Mouse (Mus musculus): ENCODE results near the gene Narfl. TPM values are rescaled to one million over a fixed set of nuclear protein-coding genes. Genes with fewer than 3 reads are reported as not detected.

The Narfl gene
- polyA plus RNA-seq, 1 experiment = 40.5 TPM

- Histone ChIP-seq H3K4me3 (ENCODE audit: insufficient read depth, low read depth, low read length) (no peak overlapping the region), H3K4me1 (ENCODE audit: control insufficient read depth, insufficient read depth, insufficient read length, low read length) (no peaks in the 10 kb centered on the region), H3K27ac (replicated peaks; ENCODE audit: low read depth, low read length) (no peak overlapping the region)
Measured at GRCm38 (mm10) chr17:25755086-25755485, 18.5 kb upstream of the Narfl start.

- Histone ChIP-seq H3K4me1 (ENCODE audit: control insufficient read depth, insufficient read depth, insufficient read length, low read length) (no peaks in the 10 kb centered on the region), H3K4me3 (ENCODE audit: insufficient read depth, low read depth, low read length) (no peak overlapping the region), H3K27ac (replicated peaks; ENCODE audit: low read depth, low read length) (no peak overlapping the region)
Measured at GRCm38 (mm10) chr17:25755627-25756377, 17.8 kb upstream of the Narfl start.

- no peak overlapping the region for H3K27ac ChIP-seq (replicated peaks; ENCODE audit: low read depth, low read length)
- no peaks in the 10 kb centered on the region for H3K4me1 ChIP-seq (ENCODE audit: control insufficient read depth, insufficient read depth, insufficient read length, low read length)
- H3K4me3 ChIP-seq (ENCODE audit: insufficient read depth, low read depth, low read length) = no peak overlapping the region
Measured at GRCm38 (mm10) chr17:25756378-25757242, 17.0 kb upstream of the Narfl start.

GRCm38 (mm10) chr17:25757691-25758090 is 15.9 kb upstream of the Narfl start:
- Histone ChIP-seq H3K4me1 (ENCODE audit: control insufficient read depth, insufficient read depth, insufficient read length, low read length) (no peaks in the 10 kb centered on the region), H3K27ac (replicated peaks; ENCODE audit: low read depth, low read length) (no peak overlapping the region), H3K4me3 (ENCODE audit: insufficient read depth, low read depth, low read length) (no peak overlapping the region)

DNA sequence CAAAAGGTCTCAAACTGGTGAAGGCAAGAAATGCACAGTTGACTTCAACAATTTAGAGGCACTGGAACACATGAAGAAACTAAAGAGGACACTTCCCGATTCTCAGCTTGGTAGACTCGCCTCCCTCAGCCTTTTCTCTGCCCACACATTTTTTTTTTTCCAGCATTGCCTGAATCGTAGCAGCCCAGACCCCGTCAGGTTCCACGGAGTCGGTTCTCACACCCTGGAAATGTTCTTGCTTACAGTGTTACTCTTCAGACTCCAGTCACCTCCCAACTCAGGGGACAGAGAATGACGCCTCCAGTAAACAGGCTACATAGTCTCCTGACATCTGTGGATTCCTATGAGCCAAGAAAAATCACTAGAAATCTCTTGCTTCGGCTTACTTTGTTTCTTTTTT is 13.4 kb upstream of the Narfl start:
- no peak overlapping the region for H3K27ac ChIP-seq (replicated peaks; ENCODE audit: low read depth, low read length)
- no peaks in the 10 kb centered on the region for H3K4me1 ChIP-seq (ENCODE audit: control insufficient read depth, insufficient read depth, insufficient read length, low read length)
- H3K4me3 ChIP-seq (ENCODE audit: insufficient read depth, low read depth, low read length) = no peak overlapping the region

GRCm38 (mm10) chr17:25761561-25761970 is 12.0 kb upstream of the Narfl start:
- H3K27ac ChIP-seq (replicated peaks; ENCODE audit: low read depth, low read length) = no peak overlapping the region
- H3K4me3 ChIP-seq (ENCODE audit: insufficient read depth, low read depth, low read length) = no peak overlapping the region
- H3K4me1 ChIP-seq (ENCODE audit: control insufficient read depth, insufficient read depth, insufficient read length, low read length) = no peaks in the 10 kb centered on the region

DNA sequence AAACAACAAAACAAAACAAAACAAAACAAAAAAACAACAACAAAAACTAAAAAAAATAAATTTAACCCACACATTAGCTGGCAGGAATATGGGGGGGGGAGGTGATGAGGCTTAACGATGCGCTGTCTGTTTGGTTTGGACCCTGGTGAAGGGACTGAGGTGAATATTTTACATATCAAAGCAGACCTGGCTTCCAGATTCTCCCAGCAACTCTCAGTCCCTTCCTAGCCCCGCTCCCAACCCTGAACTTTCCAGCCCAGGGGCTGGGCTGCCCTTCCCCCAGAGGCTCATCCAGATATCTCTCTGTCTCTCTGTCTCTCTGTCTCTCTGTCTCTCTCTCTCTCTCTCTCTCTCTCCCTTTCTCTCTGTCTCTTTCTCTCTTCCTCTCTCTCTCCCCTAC is 11.0 kb upstream of the Narfl start:
- no peak overlapping the region for H3K4me3 ChIP-seq (ENCODE audit: insufficient read depth, low read depth, low read length)
- no peaks in the 10 kb centered on the region for H3K4me1 ChIP-seq (ENCODE audit: control insufficient read depth, insufficient read depth, insufficient read length, low read length)
- H3K27ac ChIP-seq (replicated peaks; ENCODE audit: low read depth, low read length) = no peak overlapping the region

DNA sequence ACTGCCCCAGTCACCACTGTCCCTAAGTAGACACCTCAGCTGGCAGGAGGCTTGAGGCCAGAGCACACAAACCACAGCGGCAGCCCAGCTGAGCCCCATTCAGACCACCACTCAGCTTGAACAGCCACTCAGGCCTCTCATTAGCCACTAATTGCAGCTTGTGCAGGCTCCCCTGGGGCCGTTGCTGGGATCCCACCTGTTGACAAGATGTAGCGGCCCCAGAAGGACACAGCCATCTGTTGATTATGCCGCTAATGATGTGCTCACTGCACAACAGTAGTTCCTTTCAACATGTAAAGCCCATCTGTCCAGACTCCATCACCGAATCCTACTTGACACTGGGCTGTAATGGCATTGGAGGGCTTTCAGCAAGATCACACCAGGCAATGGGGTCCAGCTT is 7.7 kb upstream of the Narfl start:
- no peaks in the 10 kb centered on the region for H3K4me1 ChIP-seq (ENCODE audit: control insufficient read depth, insufficient read depth, insufficient read length, low read length)
- no peak overlapping the region for H3K4me3 ChIP-seq (ENCODE audit: insufficient read depth, low read depth, low read length)
- no peak overlapping the region for H3K27ac ChIP-seq (replicated peaks; ENCODE audit: low read depth, low read length)

GRCm38 (mm10) chr17:25769331-25769730 is 4.2 kb upstream of the Narfl start:
- Histone ChIP-seq H3K4me3 (ENCODE audit: insufficient read depth, low read depth, low read length) (no peak overlapping the region), H3K4me1 (ENCODE audit: control insufficient read depth, insufficient read depth, insufficient read length, low read length) (no peaks in the 10 kb centered on the region), H3K27ac (replicated peaks; ENCODE audit: low read depth, low read length) (no peak overlapping the region)

GRCm38 (mm10) chr17:25775318-25776062 is 1.9 kb downstream of the Narfl start:
- Histone ChIP-seq H3K4me1 (ENCODE audit: control insufficient read depth, insufficient read depth, insufficient read length, low read length) (no peaks in the 10 kb centered on the region), H3K4me3 (ENCODE audit: insufficient read depth, low read depth, low read length) (no peak overlapping the region), H3K27ac (replicated peaks; ENCODE audit: low read depth, low read length) (no peak overlapping the region)

DNA sequence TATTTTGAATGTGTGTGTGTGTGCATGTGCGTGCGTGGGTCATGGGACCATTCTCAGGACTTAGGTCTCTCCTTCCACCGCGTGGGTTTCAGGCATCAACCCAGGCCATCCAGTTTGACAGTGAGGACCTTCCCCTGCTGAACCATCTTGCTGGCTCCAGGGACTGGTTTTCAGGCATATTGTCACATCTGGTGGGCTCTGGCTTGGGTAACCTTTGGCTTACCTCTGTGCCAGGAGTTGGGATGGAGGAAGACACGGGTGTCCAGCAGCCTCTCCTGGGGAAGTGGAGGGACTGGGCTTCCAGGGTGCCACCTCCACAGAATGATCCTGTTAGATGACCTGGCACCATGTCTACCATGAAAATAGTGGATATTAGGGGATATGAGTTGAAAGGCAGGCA is 4.4 kb downstream of the Narfl start:
- Histone ChIP-seq H3K4me1 (ENCODE audit: control insufficient read depth, insufficient read depth, insufficient read length, low read length) (no peaks in the 10 kb centered on the region), H3K27ac (replicated peaks; ENCODE audit: low read depth, low read length) (no peak overlapping the region), H3K4me3 (ENCODE audit: insufficient read depth, low read depth, low read length) (no peak overlapping the region)

DNA sequence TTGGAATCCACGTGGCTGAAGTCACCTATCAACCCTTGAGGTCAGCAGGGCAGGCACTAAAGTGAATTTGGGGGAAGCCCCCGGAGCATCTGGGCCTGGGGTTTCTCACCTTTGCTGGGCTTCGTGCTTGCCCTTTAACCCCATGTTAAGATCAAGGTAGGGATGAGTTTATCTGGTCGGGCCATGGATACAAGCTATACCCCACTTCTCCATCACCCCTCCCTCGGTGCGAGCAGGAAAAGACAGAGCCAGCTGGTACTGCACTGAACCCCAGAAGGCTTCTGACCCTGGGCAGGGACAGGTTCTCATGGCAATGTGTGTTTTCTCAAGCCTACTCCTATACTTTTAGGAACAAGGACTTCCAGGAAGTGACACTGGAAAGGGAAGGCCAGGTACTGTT is 7.8 kb downstream of the Narfl start:
- no peaks in the 10 kb centered on the region for H3K4me1 ChIP-seq (ENCODE audit: control insufficient read depth, insufficient read depth, insufficient read length, low read length)
- H3K27ac ChIP-seq (replicated peaks; ENCODE audit: low read depth, low read length) = no peak overlapping the region
- H3K4me3 ChIP-seq (ENCODE audit: insufficient read depth, low read depth, low read length) = no peak overlapping the region

DNA sequence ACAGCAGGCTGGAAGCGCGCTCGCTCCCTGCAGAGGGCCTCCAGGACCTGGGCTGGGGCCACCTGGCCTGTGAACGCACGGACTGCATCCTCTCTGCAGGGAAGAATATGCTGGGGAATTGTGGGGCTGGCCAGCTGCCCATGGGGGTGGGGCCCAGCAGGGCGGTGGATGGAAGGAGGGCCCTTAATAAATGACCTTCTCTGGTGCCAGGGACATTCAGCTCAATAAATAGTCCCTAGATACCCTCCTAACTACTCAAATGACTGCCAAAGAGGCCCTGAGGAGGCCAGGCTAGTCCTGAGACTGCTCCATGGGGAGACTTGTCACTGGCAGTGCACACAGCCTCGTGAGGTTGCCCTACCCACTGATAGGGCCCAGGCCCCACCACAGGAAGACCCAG is 9.5 kb downstream of the Narfl start:
- no peak overlapping the region for H3K4me3 ChIP-seq (ENCODE audit: insufficient read depth, low read depth, low read length)
- no peaks in the 10 kb centered on the region for H3K4me1 ChIP-seq (ENCODE audit: control insufficient read depth, insufficient read depth, insufficient read length, low read length)
- H3K27ac ChIP-seq (replicated peaks; ENCODE audit: low read depth, low read length) = no peak overlapping the region

DNA sequence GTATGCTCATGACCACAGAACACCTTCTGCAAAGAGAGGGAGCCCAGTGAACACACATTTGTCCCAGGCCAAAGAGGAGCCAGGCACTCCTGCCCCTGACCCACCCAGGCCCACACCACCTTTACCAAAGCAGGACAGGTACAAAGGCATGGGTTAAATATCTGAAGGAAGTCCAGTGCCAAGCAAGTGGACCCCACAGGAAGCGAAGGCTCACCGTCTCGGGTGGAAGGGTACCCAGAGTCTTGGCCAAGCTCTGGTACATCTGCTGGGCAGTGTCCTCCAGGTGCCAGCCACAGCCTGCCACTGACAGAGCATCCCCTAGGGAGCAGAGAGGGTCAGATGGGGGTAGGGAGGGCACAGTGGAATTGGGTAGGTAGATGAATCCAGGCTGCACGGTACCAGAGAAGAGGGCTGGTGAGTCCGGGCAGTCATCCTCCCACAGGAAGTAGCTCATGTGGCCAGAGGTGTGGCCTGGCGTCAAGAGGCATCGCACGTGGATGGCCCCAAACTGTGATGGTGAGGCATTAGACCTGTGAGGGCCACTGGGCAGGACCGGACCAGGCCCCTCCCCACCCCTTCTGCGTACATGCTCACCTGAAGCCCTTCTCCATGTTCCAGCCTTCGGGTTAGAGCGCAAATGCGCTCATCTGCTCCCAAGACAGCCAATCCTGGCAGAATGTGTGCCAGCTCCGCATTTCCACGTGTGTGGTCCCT is 10.4 kb downstream of the Narfl start:
- Histone ChIP-seq H3K4me3 (ENCODE audit: insufficient read depth, low read depth, low read length) (no peak overlapping the region), H3K4me1 (ENCODE audit: control insufficient read depth, insufficient read depth, insufficient read length, low read length) (no peaks in the 10 kb centered on the region), H3K27ac (replicated peaks; ENCODE audit: low read depth, low read length) (no peak overlapping the region)

DNA sequence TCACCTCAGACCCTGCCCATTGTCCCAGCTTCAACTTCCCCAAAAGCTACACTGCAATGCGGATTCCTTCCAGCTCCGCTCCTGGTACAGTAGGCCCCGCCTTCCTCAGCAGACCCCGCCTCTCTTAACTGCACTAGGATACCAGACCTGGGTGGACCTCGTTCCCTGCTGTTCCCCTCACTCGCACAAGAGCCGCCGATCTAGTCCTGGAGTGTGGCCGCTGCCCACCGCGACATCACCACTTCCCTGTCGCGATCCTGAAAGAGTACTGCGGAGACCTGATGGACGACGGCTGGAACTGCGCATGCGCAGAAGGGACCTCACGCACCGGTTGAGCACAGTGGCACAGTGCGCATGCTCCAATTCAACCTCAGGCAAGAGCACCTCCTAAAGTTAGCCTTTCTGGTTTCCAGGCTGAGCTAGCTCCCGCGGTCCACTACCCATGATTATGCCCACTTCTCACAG is 11.7 kb downstream of the Narfl start, which contains the start of gene Haghl:
TSS of gene Haghl (minus strand) at position 393 of the 465 bp plus-strand sequence.
- Histone ChIP-seq H3K27ac (replicated peaks; ENCODE audit: low read depth, low read length) (no peak within 1 kb of the TSS), H3K4me1 (ENCODE audit: control insufficient read depth, insufficient read depth, insufficient read length, low read length) (no peaks in the 10 kb centered on the region), H3K4me3 (ENCODE audit: insufficient read depth, low read depth, low read length) (peak within 1 kb of the TSS; percentile 93)
